Mouse (Mus musculus) gastrocnemius, postnatal 36 days (tissue): Measurements from ENCODE around the gene Sema6c. TPM values are rescaled to one million over a fixed set of nuclear protein-coding genes. Genes with fewer than 3 reads are reported as not detected.
"Not testable (repeated sequence)": the region's sequence is repeated elsewhere in the genome, so short reads cannot be mapped to it uniquely, and the experiment has no call there.

Source experiments
- DNase-seq, 2 experiments: peaks; one replicate each; pipeline ENCODE4 v3.0.0; 2022
- intact Hi-C: fragments of 180-260 bp; cut with DNase I; formaldehyde crosslinking; loops from one replicate; pipeline ENCODE4 v1.15.1; 2025
- long read RNA-seq, 2 experiments: library from polyadenylated mRNA; stranded (forward); transcript quantifications; one replicate each; pipeline ENCODE4 v2.0.0; 2021
- total RNA-seq, 2 experiments: library from RNA; stranded (reverse); gene quantifications; 2 replicates each; pipeline ENCODE4 v1.2.3; 2021

Gene Sema6c
- total RNA-seq: 10 to 100 TPM; 96.3 to 98.2 TPM
- long read RNA-seq, experiment 1, full-length matches to known transcripts: 6 of 45 reads
- long read RNA-seq, experiment 1, partial matches to known transcripts: 18 of 45 reads
- long read RNA-seq, experiment 1, other reads (novel, unspliced or antisense): 21 of 45 reads
- long read RNA-seq, experiment 2, transcript Sema6c-214 (17 exons, 2,843 nt): major isoform, 6 of 69 reads
- long read RNA-seq, experiment 2, partial matches to known transcripts: 43 of 69 reads
- long read RNA-seq, experiment 2, other reads (novel, unspliced or antisense): 18 of 69 reads

- intact Hi-C loops: no loop called here
- peak; percentile 86 to 90 for DNase-seq
These were observed at the start of gene Sema6c for GRCm38 (mm10) chr3:95159987-95160963. TSS of gene Sema6c (plus strand) at chr3:95160457.

DNA sequence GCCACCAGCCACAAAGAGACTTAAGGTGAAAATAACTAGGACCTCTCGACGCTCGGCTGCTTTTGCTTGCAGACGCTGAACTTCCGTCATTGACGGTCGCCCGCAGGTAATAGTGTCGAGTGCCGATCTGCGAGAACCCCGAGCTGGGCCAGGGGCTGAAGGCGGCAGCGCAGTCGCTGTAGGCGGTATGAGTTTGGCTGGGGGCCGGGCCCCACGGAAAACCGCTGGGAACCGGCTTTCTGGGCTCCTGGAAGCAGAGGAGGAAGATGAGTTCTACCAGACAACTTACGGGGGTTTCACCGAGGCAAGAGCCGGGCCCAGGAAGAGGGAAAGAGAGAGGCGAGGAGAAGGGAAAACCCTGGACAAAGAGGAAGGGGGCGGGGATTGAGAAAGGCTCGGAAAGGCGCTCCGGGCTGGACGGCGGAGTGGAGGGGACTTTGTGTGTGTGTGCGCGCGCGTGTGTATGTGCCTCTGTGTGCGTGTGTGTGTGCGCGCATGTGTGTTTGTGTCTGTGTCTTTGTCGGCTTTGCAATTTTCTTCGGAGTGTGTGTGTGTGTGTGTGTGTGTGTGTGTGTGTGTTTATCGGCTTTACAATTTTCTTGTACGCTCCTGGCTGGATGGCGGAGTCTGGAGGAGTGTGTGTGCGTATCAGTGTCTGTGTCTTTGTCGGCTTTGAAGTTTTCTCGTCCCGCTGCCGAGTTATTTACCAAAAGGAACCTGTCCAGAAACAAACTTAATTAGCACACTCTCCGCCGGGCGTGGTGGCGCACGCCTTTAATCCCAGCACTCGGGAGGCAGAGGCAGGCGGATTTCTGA is 49.1 kb upstream of the Sema6c start, which contains the start of gene Vps72:
Gene Vps72 (plus strand): TSS at position 112 of the 816 bp plus-strand sequence.
- intact Hi-C loops: no loop called here
- peak; percentile 78 to 88 for DNase-seq

DNA sequence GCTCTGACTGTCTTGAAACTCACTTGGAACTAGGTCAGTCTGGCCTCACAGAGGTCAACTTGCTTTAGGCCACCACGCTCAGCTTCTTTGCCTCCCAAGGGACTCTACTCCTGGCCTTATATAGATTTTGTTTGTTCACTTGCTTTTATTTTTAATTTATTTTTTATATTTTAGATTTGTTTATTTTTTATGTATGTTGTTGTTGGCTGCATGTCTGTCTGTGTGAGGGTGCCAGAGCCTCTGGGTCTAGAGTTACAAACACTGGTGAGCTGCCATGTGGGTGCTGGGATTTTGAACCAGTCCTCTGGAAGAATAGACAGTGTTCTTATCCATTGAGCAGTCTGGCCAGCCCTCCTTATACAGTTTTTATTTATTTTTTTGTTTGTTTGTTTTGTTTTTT is 47.5 kb upstream of the Sema6c start:
- intact Hi-C loops: no loop called here

GRCm38 (mm10) chr3:95117751-95118150 is 42.5 kb upstream of the Sema6c start:
- intact Hi-C loops: no loop called here
- DNase-seq: no peak

More for the DNA sequence above, 47.5 kb upstream of the Sema6c start:
- no peak for DNase-seq

DNA sequence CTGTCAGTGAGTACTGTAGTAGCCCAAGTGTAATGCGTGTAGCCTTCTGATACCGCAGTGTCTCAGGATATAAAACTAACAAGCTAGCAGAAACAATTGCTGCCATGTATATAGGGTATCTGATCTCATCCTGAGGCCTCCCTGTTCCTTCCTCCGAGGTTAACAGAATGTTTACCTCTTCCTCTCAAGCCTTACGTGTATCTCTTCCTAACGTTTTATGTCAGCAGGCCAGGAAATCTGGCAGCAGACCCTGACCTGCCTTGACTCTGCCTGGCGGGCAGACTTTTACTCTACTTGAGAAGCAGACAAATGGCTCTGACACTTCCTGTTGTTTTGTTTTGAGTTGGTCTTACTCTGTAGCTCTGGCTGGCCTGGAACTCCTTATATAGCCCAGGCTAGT is 38.7 kb upstream of the Sema6c start:
- DNase-seq: no peak
- intact Hi-C loops: no loop called here

DNA sequence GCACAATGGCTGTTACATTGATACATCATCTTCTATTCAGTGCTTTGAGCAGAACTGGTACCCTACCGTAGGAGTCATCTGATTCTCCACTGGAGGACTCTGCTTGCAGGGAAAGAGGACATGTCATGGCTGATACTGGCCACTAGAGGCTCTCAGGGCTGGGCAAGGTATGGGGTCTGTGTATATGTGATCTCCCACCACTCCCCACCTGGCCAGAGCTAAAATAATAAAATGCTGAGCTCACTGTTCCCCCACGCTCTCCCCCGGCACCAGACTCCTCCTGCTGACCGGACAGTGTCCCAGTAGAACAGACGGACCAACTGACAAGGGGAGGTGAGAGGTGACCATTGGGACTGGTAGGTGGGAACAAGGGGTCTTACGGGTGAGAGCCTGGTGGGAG is 36.0 kb upstream of the Sema6c start, which contains the start of gene Tmod4:
Gene Tmod4 (plus strand): TSS at position 231 of the 400 bp plus-strand sequence.
- intact Hi-C loops: no loop called here
- peak; percentile 42 to 46 for DNase-seq

- intact Hi-C loops: no loop called here
- peak; percentile 62 to 71 for DNase-seq
These were observed 35.3 kb upstream of the Sema6c start for GRCm38 (mm10) chr3:95124972-95125371.

DNA sequence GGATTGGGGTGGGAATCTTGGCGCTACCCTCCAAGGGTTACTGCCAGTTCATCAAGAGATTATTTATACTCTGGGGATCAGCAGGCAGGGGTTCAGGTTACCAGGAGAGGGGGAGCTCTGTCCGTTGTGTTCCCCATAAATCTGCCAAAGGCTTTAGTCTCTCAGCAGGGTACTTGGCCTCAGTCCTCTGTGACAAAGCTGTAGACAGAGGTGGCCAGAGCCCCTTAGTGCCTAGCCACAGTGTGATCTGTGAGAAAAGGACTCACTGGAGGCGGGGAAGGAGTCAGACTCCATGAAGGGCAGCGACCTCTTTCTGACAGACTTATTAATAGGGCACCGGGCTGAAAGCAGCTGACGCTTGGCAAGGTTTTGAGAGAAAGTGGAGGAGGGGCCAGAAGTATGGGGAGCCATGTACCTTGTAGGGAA is 31.0 kb upstream of the Sema6c start:
- DNase-seq: peak; percentile 49 to 53
- intact Hi-C loops: no loop called here

DNA sequence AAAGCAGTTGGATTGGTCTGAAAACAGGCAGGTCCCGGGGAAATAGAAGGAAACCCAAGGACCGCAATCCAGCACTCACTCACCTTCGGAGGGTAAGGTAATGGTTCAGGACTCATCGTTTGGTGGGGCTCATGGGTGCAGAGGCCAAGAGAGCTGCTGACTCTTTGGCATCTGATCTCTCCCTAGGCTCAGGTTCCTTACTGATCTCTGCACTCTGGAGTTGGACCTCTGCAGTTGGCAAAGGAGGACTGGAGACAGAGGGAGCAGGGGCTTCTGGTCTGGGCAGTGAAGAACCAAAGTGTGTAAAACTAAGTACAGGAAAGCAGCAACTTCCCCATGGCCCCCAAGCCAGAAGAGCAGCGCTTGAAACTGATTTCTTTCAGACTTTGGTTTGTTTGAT is 30.2 kb upstream of the Sema6c start:
- intact Hi-C loops: no loop called here
- DNase-seq: peak in 1 of 2 experiments; percentile 12

GRCm38 (mm10) chr3:95132389-95132788 is 27.9 kb upstream of the Sema6c start:
- intact Hi-C loops, DNase-seq: not testable (repeated sequence)

DNA sequence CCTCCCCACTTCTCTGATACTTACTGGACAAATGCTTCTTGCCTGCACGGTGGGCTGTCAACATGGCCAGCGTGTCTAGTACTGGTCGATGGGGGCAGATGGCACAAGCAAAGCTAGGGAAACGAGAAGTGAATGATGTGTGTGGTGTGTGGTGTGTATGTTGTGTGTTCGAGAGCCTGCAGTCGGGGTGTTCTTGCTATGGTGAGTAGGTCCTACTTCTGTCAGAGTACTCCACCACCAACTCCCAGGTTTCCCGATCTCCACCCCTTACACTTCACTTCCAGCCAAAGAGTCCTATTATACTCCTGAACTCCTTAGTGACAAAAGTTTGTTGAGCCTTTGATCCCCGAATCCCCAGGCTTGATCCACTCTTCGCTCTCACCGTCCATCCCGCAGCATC is 27.1 kb upstream of the Sema6c start:
- no peak for DNase-seq
- intact Hi-C loops: no loop called here

DNA sequence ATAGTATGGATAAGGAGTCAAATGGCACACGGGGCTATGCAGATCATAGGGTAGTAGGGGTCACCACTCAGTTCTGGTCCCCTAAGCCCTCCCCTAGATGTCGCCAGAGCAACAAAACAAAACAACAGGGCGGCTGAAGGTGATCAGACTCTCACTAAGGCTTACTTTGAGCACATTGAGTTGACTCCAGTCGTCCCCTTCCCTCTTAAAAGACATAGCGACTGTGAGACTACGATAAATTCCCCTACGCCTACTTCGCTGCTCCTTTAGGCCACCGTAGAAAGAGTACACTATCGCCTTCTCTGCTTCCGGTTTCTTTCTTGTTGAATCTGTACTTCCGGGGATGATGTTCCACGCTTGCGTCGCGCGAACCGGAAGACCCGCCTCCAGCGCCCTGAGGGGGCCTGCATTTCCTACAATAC is 26.6 kb upstream of the Sema6c start, which contains the start of the genes Scnm1 and Lysmd1:
Gene Scnm1 (minus strand): TSS at position 332 of the 422 bp plus-strand sequence.
Gene Lysmd1 (plus strand): TSS at position 409 of the 422 bp plus-strand sequence.
- DNase-seq: peak; percentile 85 to 86
- intact Hi-C loops: no loop called here

GRCm38 (mm10) chr3:95134133-95134532 is 26.1 kb upstream of the Sema6c start:
- not testable (repeated sequence) for DNase-seq

GRCm38 (mm10) chr3:95135023-95135422 is 25.2 kb upstream of the Sema6c start:
- intact Hi-C loops: loop anchor here (5.0 kb wide), 1 partner anchor 37 kb away; no protein-coding TSS in a partner anchor
- peak; percentile 44 to 45 for DNase-seq

More at GRCm38 (mm10) chr3:95134133-95134532, 26.1 kb upstream of the Sema6c start:
- intact Hi-C loops: not testable (repeated sequence)

GRCm38 (mm10) chr3:95135433-95136052 is 24.7 kb upstream of the Sema6c start:
- intact Hi-C loops: loop anchor here (5.0 kb wide), 1 partner anchor 37 kb away; no protein-coding TSS in a partner anchor
- no peak for DNase-seq

DNA sequence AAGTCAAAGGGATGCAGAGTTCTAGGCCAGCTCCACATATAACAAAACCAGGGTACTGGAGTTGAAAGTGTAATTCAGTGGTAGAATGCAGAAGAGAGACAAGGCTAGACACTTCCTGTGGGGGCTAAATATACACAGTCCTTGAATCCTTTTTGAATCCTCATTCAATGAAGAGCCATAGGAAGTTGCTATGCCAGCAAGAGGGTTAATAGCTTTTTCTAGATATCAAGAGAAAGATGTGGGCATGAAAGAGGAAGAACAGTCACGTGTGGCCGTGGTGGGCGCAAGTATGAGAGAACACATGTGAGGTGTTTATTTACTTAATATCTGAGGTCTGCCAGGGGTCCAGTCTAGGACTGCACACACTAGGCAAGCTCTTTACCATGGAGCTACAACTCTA is 23.9 kb upstream of the Sema6c start:
- no peak for DNase-seq
- intact Hi-C loops: loop anchor here (5.0 kb wide), 1 partner anchor 36 kb away; no protein-coding TSS in a partner anchor

- no peak for DNase-seq
- intact Hi-C loops: loop anchor here (5.0 kb wide), 3 partner anchors 33 to 123 kb away; partner anchors contain the start of gene Gabpb2
These were observed 20.5 kb upstream of the Sema6c start for GRCm38 (mm10) chr3:95139586-95140288.

- intact Hi-C loops: loop anchor here (5.0 kb wide), 2 partner anchors 77 to 122 kb away; partner anchors contain the start of gene Gabpb2
- DNase-seq: no peak
These were observed 20.0 kb upstream of the Sema6c start for GRCm38 (mm10) chr3:95140289-95140595.

DNA sequence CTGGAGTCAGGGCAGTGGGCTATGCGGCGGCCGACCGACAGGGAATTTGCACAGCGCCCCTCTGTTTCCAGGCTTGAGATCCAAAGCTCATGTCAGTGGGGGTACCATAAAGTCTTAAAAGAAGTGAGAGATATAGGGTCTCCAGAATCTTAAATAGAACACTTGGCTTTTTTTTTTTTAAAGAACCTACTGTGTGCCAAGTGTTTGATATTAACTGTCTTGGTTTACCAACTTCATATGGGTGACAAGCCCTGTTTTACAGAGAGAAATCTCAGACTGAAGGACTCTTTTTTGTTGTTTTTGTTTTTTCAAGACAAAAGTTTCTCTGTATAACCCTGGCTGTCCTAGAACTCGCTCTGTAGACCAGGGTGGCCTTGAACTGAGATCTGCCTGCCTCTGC is 19.5 kb upstream of the Sema6c start:
- intact Hi-C loops: loop anchor here (5.0 kb wide), 2 partner anchors 77 to 122 kb away; partner anchors contain the start of gene Gabpb2
- DNase-seq: no peak
